Mouse (Mus musculus) small intestine, adult 2 months (tissue): ENCODE results near the gene Col1a1. TPM values are rescaled to one million over a fixed set of nuclear protein-coding genes. Genes with fewer than 3 reads are reported as not detected.
A peak's percentile ranks its signal among the peaks of the same experiment; 100 is the strongest.

ENCODE experiments used
- H3K27ac ChIP-seq: fragments of 200-500 bp; 2 replicates; pipeline ENCODE4 v1.5.1; 2012; ENCODE audit warnings: low read depth, low read length, control low read depth, inconsistent platforms; ENCODE audit not compliant: insufficient read depth
- H3K27me3 ChIP-seq: fragments of 200-500 bp; 2 replicates; pipeline ENCODE4 v1.6.1; 2012; ENCODE audit warnings: mild to moderate bottlenecking, moderate library complexity, low read length, inconsistent platforms; ENCODE audit not compliant: control insufficient read depth, insufficient read depth
- H3K36me3 ChIP-seq: fragments of 200-500 bp; 2 replicates; pipeline ENCODE4 v1.6.1; 2012; ENCODE audit warnings: mild to moderate bottlenecking, low read length, control low read depth, inconsistent platforms; ENCODE audit not compliant: control insufficient read depth, insufficient read depth
- H3K4me1 ChIP-seq: fragments of 200-500 bp; 2 replicates; pipeline ENCODE4 v1.6.1; 2012; ENCODE audit warnings: low read length, inconsistent platforms, mixed read lengths; ENCODE audit not compliant: control insufficient read depth, insufficient read depth, insufficient read length
- H3K4me3 ChIP-seq: fragments of 200-500 bp; 2 replicates; pipeline ENCODE4 v1.5.1; 2012; ENCODE audit warnings: low read depth, mild to moderate bottlenecking, control low read depth, inconsistent platforms, low read length, moderate library complexity
- CTCF ChIP-seq: fragments of 200-500 bp; IDR thresholded peaks from 2 replicates; pipeline ENCODE4 v1.5.1; 2012; ENCODE audit warnings: low read depth, mild to moderate bottlenecking, control low read depth, inconsistent platforms, low read length, moderate library complexity, mixed read lengths; ENCODE audit not compliant: insufficient replicate concordance, insufficient read length; ENCODE audit errors: extremely low read depth
- POLR2A ChIP-seq: fragments of 200-500 bp; IDR thresholded peaks from 2 replicates; pipeline ENCODE4 v1.6.1; 2012; ENCODE audit warnings: low read depth, mild to moderate bottlenecking, control low read depth, inconsistent platforms, low read length, moderate library complexity
- WGBS: fragments of 180-500 bp; shearing (Covaris S2); methylation state at CpG from one replicate; pipeline ENCODE4 v1.1.7; 2018; 5-methylcytosine and 5-hydroxymethylcytosine counted together
- polyA plus RNA-seq: library from polyadenylated mRNA; depleted of rRNA; stranded (reverse); fragments of >200 nt; gene quantifications from 2 replicates; pipeline ENCODE4 v1.2.3, GENCODE M21; 2012

Gene Col1a1
- polyA plus RNA-seq, 1 experiment = 51.1 TPM

DNA sequence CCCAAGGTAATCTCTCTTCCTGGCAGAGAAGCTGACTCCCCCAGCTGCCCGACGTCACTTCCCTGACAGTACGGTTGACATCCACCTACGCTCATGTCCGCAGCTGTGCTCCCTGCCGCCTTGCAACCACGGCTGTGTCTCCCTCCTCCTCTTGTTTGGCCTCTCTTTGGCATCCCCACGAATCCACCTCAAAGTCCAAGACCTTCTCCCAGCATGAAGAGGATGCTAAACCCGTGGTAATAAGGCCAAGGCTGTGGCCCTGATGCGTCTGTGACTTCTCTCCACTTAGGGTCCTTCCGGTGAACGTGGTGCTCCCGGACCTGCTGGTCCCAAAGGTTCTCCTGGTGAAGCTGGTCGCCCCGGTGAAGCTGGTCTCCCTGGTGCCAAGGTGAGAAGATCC, 7.0 kb downstream of the Col1a1 start:
- 74% methylated on average over 15 of the region's 15 CpGs for WGBS
- Histone ChIP-seq H3K4me3 (no peak overlapping the region), H3K27ac (no peak overlapping the region), H3K27me3 (no peaks in the 10 kb centered on the region; the same call in 1 of the 2 replicates), H3K36me3 (no peaks in the 10 kb centered on the region), H3K4me1 (no peaks in the 10 kb centered on the region)
- no peak for TF ChIP-seq POLR2A

DNA sequence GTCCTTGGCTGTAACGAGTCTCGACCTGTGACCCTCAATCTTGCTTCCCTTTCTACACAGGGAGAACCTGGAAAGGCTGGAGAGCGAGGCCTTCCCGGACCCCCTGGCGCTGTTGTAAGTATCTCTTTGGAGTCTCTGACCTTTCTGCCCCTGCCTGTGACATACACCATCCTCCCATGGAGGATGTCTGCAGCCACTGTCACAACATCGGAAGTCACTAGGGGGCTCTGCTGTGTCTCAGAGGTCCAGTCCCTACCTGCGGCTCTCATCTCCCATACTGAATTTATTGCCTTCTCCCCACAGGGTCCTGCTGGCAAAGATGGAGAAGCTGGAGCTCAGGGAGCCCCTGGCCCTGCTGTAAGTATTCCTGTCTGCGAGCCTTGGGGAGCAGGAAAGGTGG, 8.3 kb downstream of the Col1a1 start:
- no peak for TF ChIP-seq POLR2A
- peak; percentile 10; the same call in 1 of the 2 replicates for TF ChIP-seq CTCF
- Histone ChIP-seq H3K27ac (no peak overlapping the region), H3K36me3 (no peaks in the 10 kb centered on the region), H3K4me3 (no peak overlapping the region), H3K27me3 (no peaks in the 10 kb centered on the region), H3K4me1 (no peaks in the 10 kb centered on the region)
- WGBS = 36% methylated on average over 8 of the region's 8 CpGs

DNA sequence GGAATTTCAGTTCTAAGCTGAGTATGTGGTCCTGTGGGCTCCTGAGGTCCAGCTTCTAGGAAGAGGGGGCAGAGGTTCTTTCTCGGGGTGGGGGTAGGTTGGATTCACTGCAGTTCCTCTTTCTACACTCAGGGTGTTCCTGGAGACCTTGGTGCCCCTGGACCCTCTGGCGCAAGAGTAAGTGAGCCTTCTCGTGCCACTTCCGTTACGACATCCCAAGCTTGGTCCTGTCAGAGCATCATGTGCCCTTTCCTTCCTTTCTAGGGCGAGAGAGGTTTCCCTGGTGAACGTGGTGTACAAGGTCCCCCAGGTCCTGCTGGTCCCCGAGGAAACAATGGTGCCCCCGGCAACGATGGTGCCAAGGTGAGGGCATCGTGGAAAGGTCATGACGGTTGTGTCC, 9.2 kb downstream of the Col1a1 start:
- no peak overlapping the region for H3K27ac ChIP-seq
- no peaks in the 10 kb centered on the region for H3K36me3 ChIP-seq
- TF ChIP-seq CTCF (no peak), POLR2A (no peak)
- no peaks in the 10 kb centered on the region for H3K27me3 ChIP-seq
- H3K4me1 ChIP-seq = no peaks in the 10 kb centered on the region
- H3K4me3 ChIP-seq = no peak overlapping the region
- 77% methylated on average over 12 of the region's 12 CpGs for WGBS

DNA sequence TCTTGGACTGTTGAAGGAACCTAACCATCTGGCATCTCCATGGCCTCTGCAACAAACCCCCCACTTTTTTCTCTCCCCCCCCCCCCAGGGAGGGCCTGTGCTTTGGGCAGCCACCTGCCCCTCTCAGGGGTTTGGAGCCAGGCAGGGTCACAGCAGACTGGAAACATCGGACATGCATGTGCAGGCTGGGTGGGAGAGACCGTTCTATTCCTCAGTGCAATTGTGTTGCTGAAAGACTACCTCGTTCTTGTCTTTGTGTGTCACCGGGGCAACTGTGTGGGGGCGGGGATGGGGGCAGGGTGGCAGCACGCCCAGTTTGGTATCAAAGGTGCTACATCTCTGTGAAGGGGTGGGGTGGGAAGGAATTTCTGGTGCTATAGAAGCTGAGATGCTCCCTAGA, 16.1 kb downstream of the Col1a1 start:
- Histone ChIP-seq H3K27me3 (no peaks in the 10 kb centered on the region), H3K4me1 (no peaks in the 10 kb centered on the region), H3K4me3 (no peak overlapping the region), H3K27ac (no peak overlapping the region), H3K36me3 (no peaks in the 10 kb centered on the region)
- WGBS = 15% methylated on average over 6 of the region's 6 CpGs
- TF ChIP-seq POLR2A (no peak), CTCF (no peak)

DNA sequence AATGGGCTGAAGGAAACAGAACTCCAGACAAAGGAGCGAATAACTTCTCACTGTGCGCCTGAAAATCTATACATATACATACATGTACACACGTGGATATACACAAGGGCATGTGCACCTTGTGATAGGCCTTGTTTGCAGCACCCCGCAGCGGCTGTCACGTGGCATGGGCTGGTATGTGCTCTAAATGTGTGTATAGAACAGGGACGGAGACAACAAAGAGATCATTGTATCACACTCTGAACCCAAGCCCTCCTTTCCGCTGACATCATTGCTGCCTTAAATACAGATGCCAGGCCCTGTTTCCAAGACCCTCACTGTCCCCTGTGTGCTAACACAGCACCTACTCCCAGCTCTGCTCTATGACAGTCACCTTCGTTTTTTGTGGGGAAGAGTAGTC, 19.1 kb downstream of the Col1a1 start:
- TF ChIP-seq POLR2A (no peak), CTCF (no peak)
- no peaks in the 10 kb centered on the region for H3K27me3 ChIP-seq
- H3K4me3 ChIP-seq = no peak overlapping the region
- WGBS = 84% methylated on average over 9 of the region's 9 CpGs
- no peaks in the 10 kb centered on the region for H3K36me3 ChIP-seq
- peaks cover 12% of the 10 kb centered on the region; the same call in 1 of the 2 replicates for H3K4me1 ChIP-seq
- H3K27ac ChIP-seq = no peak overlapping the region

DNA sequence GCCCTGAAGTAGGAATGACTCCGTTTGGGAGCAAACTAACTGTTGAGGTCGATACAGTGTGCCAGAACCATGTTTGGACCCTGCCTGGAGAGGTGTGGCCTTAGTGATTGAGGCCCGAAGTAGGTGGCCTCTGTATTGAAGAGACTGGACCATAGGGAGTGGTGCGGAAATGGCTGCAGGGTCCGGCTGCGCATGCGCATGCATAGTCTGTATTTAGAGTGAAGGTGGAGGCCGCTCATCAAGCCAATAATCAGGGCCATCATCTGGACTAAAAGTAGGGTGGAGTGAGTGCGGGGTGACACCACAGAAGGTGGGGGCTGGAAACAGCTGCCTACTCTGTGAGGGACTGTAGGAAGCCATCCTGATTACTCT, 21.7 kb downstream of the Col1a1 start:
- Histone ChIP-seq H3K27ac (peak overlapping the region; percentile 56), H3K36me3 (no peaks in the 10 kb centered on the region), H3K27me3 (no peaks in the 10 kb centered on the region), H3K4me3 (no peak overlapping the region), H3K4me1 (peaks cover 15% of the 10 kb centered on the region; the same call in 1 of the 2 replicates)
- WGBS = 49% methylated on average over 9 of the region's 9 CpGs
- no peak for TF ChIP-seq CTCF
- TF ChIP-seq POLR2A = no peak

DNA sequence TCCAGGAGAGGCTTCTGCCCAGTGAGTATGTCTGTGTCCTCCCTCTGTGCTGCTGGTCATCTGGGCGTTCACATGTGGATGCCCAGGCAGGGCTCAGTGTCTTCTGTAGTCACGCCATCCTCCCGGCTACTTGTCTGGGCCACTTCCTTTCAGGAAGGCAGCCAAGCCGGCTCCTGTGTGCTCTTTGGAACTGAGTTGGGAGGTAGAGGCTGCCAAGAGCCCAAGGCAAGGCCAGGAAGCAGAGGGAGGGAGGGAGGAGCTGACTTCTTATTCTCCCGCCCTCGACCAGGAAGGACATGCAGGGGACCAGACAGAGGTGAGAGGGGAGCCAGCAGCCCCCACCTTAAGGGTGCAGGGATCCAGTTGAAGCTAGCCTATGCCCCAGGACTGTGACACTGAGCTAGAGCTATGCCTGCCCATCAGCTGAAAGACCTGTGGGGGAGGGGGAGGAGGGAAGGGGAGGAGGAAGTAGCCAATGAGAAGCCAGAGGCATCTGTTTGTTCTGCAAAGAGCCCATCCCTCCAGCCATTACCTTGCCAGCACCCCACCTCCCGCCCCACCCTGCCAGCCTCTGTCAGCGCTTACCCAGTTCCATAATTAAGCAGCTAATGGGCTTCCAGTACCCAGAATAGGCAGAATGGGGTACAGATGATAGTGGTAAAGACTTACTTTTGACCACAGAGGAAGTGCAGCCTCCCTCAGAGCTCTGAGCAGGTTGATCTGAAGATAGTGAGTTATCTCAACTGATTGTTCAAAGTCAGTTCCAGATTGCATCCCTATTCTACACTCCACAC, 22.2 kb downstream of the Col1a1 start:
- whole genome bisulfite sequencing = 7% methylated on average over 8 of the region's 8 CpGs
- H3K27ac ChIP-seq = peak overlapping the region; percentile 70
- no peak; the same call in 1 of the 2 replicates for TF ChIP-seq POLR2A
- TF ChIP-seq CTCF = no peak
- H3K36me3 ChIP-seq = no peaks in the 10 kb centered on the region
- peak overlapping the region; percentile 36 for H3K4me3 ChIP-seq
- H3K4me1 ChIP-seq = peaks cover 15% of the 10 kb centered on the region; the same call in 1 of the 2 replicates
- no peaks in the 10 kb centered on the region for H3K27me3 ChIP-seq
